Mouse (Mus musculus) small intestine, adult 2 months (tissue): Measurements from ENCODE around the gene Pde3a. TPM values are rescaled to one million over a fixed set of nuclear protein-coding genes. Genes with fewer than 3 reads are reported as not detected.

Experiments
- H3K27ac ChIP-seq: fragments of 200-500 bp; 2 replicates; pipeline ENCODE4 v1.5.1; 2012; ENCODE audit warnings: low read depth, low read length, control low read depth, inconsistent platforms; ENCODE audit not compliant: insufficient read depth
- H3K27me3 ChIP-seq: fragments of 200-500 bp; 2 replicates; pipeline ENCODE4 v1.6.1; 2012; ENCODE audit warnings: mild to moderate bottlenecking, moderate library complexity, low read length, inconsistent platforms; ENCODE audit not compliant: control insufficient read depth, insufficient read depth
- H3K36me3 ChIP-seq: fragments of 200-500 bp; 2 replicates; pipeline ENCODE4 v1.6.1; 2012; ENCODE audit warnings: mild to moderate bottlenecking, low read length, control low read depth, inconsistent platforms; ENCODE audit not compliant: control insufficient read depth, insufficient read depth
- H3K4me1 ChIP-seq: fragments of 200-500 bp; 2 replicates; pipeline ENCODE4 v1.6.1; 2012; ENCODE audit warnings: low read length, inconsistent platforms, mixed read lengths; ENCODE audit not compliant: control insufficient read depth, insufficient read depth, insufficient read length
- H3K4me3 ChIP-seq: fragments of 200-500 bp; 2 replicates; pipeline ENCODE4 v1.5.1; 2012; ENCODE audit warnings: low read depth, mild to moderate bottlenecking, control low read depth, inconsistent platforms, low read length, moderate library complexity
- CTCF ChIP-seq: fragments of 200-500 bp; IDR thresholded peaks from 2 replicates; pipeline ENCODE4 v1.5.1; 2012; ENCODE audit warnings: low read depth, mild to moderate bottlenecking, control low read depth, inconsistent platforms, low read length, moderate library complexity, mixed read lengths; ENCODE audit not compliant: insufficient replicate concordance, insufficient read length; ENCODE audit errors: extremely low read depth
- POLR2A ChIP-seq: fragments of 200-500 bp; IDR thresholded peaks from 2 replicates; pipeline ENCODE4 v1.6.1; 2012; ENCODE audit warnings: low read depth, mild to moderate bottlenecking, control low read depth, inconsistent platforms, low read length, moderate library complexity
- WGBS: fragments of 180-500 bp; shearing (Covaris S2); methylation state at CpG from one replicate; pipeline ENCODE4 v1.1.7; 2018; 5-methylcytosine and 5-hydroxymethylcytosine counted together
- polyA plus RNA-seq: library from polyadenylated mRNA; depleted of rRNA; stranded (reverse); fragments of >200 nt; gene quantifications from 2 replicates; pipeline ENCODE4 v1.2.3, GENCODE M21; 2012

The Pde3a gene
- polyA plus RNA-seq, 1 experiment, result 7.9 TPM

DNA sequence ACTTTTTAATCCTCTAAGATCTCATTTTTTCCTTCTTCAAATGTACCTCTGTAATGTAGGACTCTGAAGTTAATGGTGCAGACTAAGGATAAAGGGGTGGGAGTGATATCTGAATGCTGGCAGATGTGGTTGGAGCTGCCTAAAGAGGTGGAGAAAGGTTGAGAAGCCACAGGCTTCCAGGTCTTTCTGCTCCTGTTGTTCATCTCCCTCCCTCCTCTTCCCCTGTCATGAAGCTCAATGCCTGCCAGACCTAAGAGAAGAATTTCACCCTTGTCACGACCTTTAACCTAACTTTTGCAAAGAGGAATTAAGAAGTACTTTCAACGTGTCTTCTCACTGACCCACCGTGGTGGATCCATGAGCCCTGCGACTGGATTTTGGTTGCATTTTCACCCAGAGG, 87.4 kb downstream of the Pde3a start:
- no peak for TF ChIP-seq POLR2A
- TF ChIP-seq CTCF, result no peak
- Histone ChIP-seq H3K4me1 (peaks cover 14% of the 10 kb centered on the region; the same call in 1 of the 2 replicates), H3K27ac (no peak overlapping the region), H3K36me3 (no peaks in the 10 kb centered on the region), H3K4me3 (no peak overlapping the region), H3K27me3 (no peaks in the 10 kb centered on the region)
- WGBS, result 84% methylated on average over 4 of the region's 4 CpGs

DNA sequence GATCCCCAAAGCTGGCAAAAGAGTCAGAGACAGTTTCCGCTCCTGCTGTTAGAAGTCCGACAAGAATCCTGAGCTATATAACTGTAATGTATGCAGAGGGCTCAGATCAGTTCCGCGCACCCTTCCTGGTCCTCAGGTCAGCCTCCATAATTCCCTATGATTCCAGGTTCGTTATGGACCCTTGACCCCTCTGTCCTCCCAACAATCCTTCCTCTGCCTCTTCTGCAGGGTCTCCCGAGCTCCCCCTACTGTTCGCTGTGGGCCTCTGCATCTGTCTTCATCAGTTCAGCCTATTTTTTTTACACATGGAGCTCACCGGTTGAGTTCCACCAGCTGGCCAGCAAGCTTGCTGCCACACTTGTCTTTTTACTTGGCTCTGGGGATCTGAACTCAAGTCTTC, 88.6 kb downstream of the Pde3a start:
- Histone ChIP-seq H3K4me3 (no peak overlapping the region), H3K36me3 (no peaks in the 10 kb centered on the region), H3K27me3 (no peaks in the 10 kb centered on the region), H3K4me1 (peaks cover 14% of the 10 kb centered on the region; the same call in 1 of the 2 replicates), H3K27ac (no peak overlapping the region)
- no peak for TF ChIP-seq POLR2A
- TF ChIP-seq CTCF, result peak; percentile 59; the same call in 1 of the 2 replicates
- WGBS, result 64% methylated on average over 8 of the region's 8 CpGs

DNA sequence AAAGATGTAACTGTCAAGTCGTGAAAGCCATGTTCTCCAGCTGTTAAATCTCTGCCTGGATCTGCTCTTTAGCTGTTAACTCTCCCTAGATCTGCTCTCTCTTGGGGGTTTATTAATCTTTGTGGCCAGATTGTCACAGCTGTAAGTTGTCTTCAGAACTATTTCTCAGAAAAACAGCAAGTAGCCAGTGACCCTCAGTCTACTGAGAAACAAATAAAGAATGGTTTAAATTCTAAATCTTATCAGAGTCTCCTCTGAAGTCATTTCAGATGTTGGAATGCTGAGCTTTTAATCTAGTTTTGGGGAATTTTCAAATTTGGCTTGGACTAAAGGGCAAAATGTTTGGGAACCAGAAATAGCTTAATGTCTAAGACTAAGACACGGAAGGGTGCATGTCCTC, 92.3 kb downstream of the Pde3a start:
- H3K4me3 ChIP-seq, result no peak overlapping the region
- H3K36me3 ChIP-seq, result no peaks in the 10 kb centered on the region
- TF ChIP-seq CTCF (no peak), POLR2A (no peak)
- 81% methylated on average over 2 of the region's 2 CpGs for WGBS
- no peaks in the 10 kb centered on the region for H3K27me3 ChIP-seq
- peaks cover 4% of the 10 kb centered on the region; the same call in 1 of the 2 replicates for H3K4me1 ChIP-seq
- H3K27ac ChIP-seq, result no peak overlapping the region

DNA sequence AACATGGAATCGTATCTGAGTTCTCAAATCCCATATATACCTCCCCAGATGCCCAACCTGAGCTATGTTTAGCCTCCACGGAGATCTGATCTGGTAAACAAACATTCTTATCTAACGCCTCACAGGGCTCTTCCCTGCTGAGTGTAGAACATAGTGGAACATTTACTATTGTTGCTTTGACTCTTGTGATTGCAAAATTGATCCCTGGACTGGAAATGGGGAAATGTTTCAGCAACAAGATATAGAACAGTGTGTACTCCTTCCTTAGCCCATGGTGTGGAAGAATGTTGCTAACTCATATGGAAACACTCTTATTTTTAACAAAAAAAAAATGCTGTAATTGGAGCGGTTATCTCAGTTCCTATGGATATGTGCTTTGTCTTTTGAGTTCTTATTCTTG, 98.8 kb downstream of the Pde3a start:
- H3K27me3 ChIP-seq, result no peaks in the 10 kb centered on the region
- 19% methylated on average over 4 of the region's 4 CpGs for WGBS
- peaks cover 2% of the 10 kb centered on the region; the same call in 1 of the 2 replicates for H3K4me1 ChIP-seq
- H3K36me3 ChIP-seq, result no peaks in the 10 kb centered on the region
- H3K27ac ChIP-seq, result no peak overlapping the region
- H3K4me3 ChIP-seq, result no peak overlapping the region
- TF ChIP-seq CTCF (no peak), POLR2A (no peak)

DNA sequence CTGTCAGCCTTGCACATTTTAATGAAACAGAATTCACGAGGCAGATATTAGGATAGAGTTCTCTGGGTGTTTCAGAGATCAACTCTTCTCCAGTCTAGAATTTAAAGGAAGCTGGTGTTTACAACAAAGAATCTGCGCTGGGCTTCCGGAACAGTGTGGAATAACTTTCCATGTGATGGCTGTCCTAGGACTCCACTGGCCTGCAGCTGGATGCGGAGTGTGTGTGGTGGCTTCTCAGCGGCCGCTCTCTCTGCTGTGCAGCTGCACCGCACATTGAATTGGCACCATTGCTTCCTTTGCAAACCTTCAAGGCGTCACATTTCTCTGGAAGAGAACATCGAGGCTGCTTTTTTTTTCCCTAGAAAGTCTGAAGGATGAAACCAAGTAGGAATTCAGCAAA, 99.5 kb downstream of the Pde3a start:
- 80% methylated on average over 9 of the region's 9 CpGs for WGBS

DNA sequence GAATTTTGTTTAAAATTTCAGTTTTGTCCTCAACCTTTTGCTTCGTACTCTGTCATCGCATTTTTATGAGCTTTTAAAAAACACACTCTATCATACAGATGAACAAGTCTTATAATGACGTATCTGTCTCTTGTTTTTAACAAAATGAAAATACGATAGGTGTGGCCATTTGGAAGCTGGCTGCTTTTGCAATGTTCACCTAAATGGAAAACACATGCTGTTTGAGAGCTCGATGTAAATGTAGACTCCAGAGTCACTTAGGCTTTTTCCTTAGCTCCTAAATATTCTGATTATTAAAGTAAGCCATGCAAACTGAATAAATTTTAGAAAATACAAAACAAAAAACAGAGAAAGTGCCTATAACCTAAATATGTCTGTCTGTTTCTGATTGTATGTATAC, 101.2 kb downstream of the Pde3a start:
- Histone ChIP-seq H3K27me3 (no peaks in the 10 kb centered on the region), H3K27ac (no peak overlapping the region), H3K36me3 (no peaks in the 10 kb centered on the region), H3K4me3 (no peak overlapping the region), H3K4me1 (peaks cover 2% of the 10 kb centered on the region; the same call in 1 of the 2 replicates)
- TF ChIP-seq CTCF, result no peak
- no peak for TF ChIP-seq POLR2A
- WGBS, result 94% methylated on average over 5 of the region's 5 CpGs

More for the DNA sequence above, 99.5 kb downstream of the Pde3a start:
- no peaks in the 10 kb centered on the region for H3K27me3 ChIP-seq
- no peaks in the 10 kb centered on the region for H3K36me3 ChIP-seq
- H3K4me3 ChIP-seq, result no peak overlapping the region
- no peak for TF ChIP-seq CTCF
- no peak for TF ChIP-seq POLR2A
- H3K4me1 ChIP-seq, result peaks cover 2% of the 10 kb centered on the region; the same call in 1 of the 2 replicates
- H3K27ac ChIP-seq, result no peak overlapping the region

DNA sequence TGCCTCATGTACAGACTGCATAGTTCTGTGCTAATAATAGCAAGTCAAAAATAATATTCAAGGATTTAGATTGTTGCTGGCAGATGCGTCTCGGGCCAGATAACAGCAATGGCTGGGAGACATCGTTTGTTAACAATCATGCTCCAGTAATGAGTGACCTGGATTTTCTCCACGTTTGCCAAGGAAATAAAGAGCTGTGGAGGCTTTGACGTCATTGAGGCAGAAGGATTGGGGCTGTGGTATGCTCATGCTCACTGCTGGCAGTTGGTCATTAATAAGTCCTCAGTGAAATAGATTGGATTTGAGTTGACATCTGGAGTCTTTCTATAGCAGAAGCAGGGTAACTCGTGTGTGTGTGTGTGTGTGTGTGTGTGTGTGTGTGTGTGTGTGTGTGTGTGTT, 103.2 kb downstream of the Pde3a start:
- no peak for TF ChIP-seq CTCF
- no peak for TF ChIP-seq POLR2A
- Histone ChIP-seq H3K36me3 (no peaks in the 10 kb centered on the region), H3K27ac (no peak overlapping the region), H3K4me1 (peaks cover 2% of the 10 kb centered on the region; the same call in 1 of the 2 replicates), H3K27me3 (no peaks in the 10 kb centered on the region), H3K4me3 (no peak overlapping the region)
- WGBS, result 57% methylated on average over 6 of the region's 6 CpGs

DNA sequence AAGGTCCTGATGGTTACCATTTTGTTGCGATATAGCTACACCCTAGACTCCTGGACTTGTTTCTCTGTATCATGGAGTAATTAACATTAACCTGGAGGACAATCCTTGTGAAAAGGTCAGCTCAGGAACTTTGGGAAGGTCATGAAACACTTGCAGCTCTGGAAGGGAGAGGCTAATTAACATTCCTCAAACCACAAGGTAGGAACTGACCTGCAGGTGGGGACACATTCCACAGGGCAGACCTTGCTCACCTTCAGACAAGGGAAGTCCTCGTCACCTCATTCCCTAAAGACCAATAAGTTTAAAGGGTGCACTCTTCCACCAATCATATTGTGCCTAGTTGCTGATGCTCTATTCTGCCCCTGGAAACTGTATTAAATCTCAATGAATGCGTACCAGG, 114.6 kb downstream of the Pde3a start:
- Histone ChIP-seq H3K27ac (no peak overlapping the region), H3K4me1 (no peaks in the 10 kb centered on the region), H3K4me3 (no peak overlapping the region), H3K27me3 (no peaks in the 10 kb centered on the region), H3K36me3 (no peaks in the 10 kb centered on the region)
- 97% methylated on average over 3 of the region's 3 CpGs for WGBS
- TF ChIP-seq POLR2A (no peak), CTCF (no peak)
